Mouse (Mus musculus) neural tube, embryonic 15.5 days (tissue): ENCODE results near the gene Tnnt2. TPM values are rescaled to one million over a fixed set of nuclear protein-coding genes. Genes with fewer than 3 reads are reported as not detected.

Experiments used
- ATAC-seq: fragments of 200-750 bp; cut with Nextera tagmentation; 2 replicates; pipeline ENCODE4 v1.8.0; 2017; ENCODE audit warnings: mild to moderate bottlenecking, moderate TSS enrichment, moderate library complexity; ENCODE audit not compliant: low FRiP score
- H3K27ac ChIP-seq: fragments of 300-500 bp; sonication (generic); replicated peaks from 2 replicates; pipeline ENCODE4 v1.5.1; 2015; ENCODE audit warnings: mild to moderate bottlenecking, inconsistent platforms
- H3K27me3 ChIP-seq: fragments of 300-500 bp; sonication (generic); replicated peaks from 2 replicates; pipeline ENCODE4 v1.6.1; 2015; ENCODE audit warnings: inconsistent platforms
- H3K36me3 ChIP-seq: fragments of 300-500 bp; sonication (generic); 2 replicates; pipeline ENCODE4 v1.6.1; 2015; ENCODE audit warnings: inconsistent platforms
- H3K4me1 ChIP-seq: fragments of 300-500 bp; sonication (generic); 2 replicates; pipeline ENCODE4 v1.6.1; 2015; ENCODE audit warnings: inconsistent platforms
- H3K4me2 ChIP-seq: fragments of 300-500 bp; sonication (generic); 2 replicates; pipeline ENCODE4 v1.6.1; 2015; ENCODE audit warnings: inconsistent platforms, mild to moderate bottlenecking, moderate library complexity
- H3K4me3 ChIP-seq: fragments of 300-500 bp; sonication (generic); replicated peaks from 2 replicates; pipeline ENCODE4 v1.5.1; 2015; ENCODE audit warnings: mild to moderate bottlenecking, inconsistent platforms
- H3K9ac ChIP-seq: fragments of 300-500 bp; sonication (generic); replicated peaks from 2 replicates; pipeline ENCODE4 v1.6.1; 2015; ENCODE audit warnings: mild to moderate bottlenecking, inconsistent platforms
- H3K9me3 ChIP-seq: fragments of 300-500 bp; sonication (generic); replicated peaks from 2 replicates; pipeline ENCODE4 v1.6.1; 2016; ENCODE audit warnings: inconsistent platforms
- WGBS: fragments of 180-500 bp; shearing (Covaris S2); methylation state at CpG from one replicate; pipeline ENCODE4 v1.1.7; 2015; ENCODE audit warnings: mixed read lengths; 5-methylcytosine and 5-hydroxymethylcytosine counted together
- polyA plus RNA-seq: library from polyadenylated mRNA; unstranded; fragments of >200 nt; fragmentation: Nextera tagmentation; extraction: Ambion mirVana; gene quantifications from 2 replicates; pipeline ENCODE4 v1.2.1, GENCODE M21; 2015

The Tnnt2 gene
- polyA plus RNA-seq, 1 experiment from 2014 or later: 12.3 TPM

DNA sequence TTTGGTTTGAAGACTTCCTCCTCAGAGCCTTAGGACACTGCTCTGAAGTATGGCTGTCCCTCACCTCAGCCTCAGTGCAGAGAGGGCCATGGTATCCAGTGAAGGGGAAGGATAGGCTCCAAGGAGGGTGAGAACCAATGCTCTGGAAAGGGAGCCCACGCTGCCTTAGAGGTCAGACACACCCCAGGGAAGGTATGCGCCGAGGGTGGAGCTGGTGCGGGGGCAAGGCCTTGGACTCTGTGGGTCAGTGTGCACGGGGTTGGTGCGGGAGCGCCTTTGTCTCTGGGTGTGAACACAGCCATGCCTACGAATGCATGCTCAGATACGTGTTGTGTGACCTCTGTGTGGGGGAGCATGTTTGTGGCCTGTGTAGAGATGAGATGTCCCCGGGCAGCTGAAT, 16.1 kb upstream of the Tnnt2 start:
- Histone ChIP-seq H3K9me3 (no peaks in the 10 kb centered on the region), H3K4me2 (no peak overlapping the region), H3K4me1 (peaks cover 13% of the 10 kb centered on the region), H3K27ac (no peak overlapping the region), H3K4me3 (no peak overlapping the region), H3K36me3 (no peaks in the 10 kb centered on the region), H3K27me3 (peaks cover 56% of the 10 kb centered on the region), H3K9ac (no peak overlapping the region)
- WGBS: 82% methylated on average over 10 of the region's 10 CpGs
- no peak for ATAC-seq

DNA sequence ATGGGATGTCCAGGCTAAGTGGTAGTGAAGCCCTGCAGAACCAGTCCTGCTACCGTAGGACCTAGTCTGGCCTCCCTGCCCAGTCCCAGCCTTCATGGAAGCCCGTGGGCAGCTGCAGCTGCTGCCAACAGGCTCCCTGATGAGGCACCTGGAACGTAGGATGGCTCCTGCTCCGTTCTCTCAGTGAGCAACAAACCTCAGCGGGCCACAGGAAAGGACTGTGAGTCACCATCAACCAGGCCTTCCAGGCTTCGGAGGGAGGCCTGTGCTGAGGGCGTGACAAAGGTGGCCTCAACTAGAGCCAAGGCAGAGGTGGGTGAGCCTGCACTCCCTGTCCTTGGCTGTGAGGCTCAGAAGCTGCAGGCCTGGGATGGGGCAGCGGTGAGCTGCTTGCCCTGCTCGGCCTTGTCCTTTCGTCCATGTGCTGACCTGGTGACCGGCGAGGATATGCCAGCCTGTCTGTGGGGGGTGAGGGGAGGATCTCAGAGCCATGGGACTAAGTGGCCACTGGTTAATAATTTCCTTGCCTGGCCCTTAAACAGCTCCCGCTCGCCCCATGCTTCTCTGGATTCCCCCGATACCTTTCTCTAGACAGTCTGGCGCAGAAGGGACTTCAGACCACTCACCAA, 15.3 kb upstream of the Tnnt2 start:
- no peak for ATAC-seq
- H3K9me3 ChIP-seq: no peaks in the 10 kb centered on the region
- H3K27ac ChIP-seq: no peak overlapping the region
- no peak overlapping the region for H3K4me3 ChIP-seq
- H3K4me2 ChIP-seq: no peak overlapping the region
- H3K27me3 ChIP-seq: peaks cover 56% of the 10 kb centered on the region
- H3K9ac ChIP-seq: no peak overlapping the region
- WGBS: 69% methylated on average over 16 of the region's 16 CpGs
- peaks cover 13% of the 10 kb centered on the region for H3K4me1 ChIP-seq
- no peaks in the 10 kb centered on the region for H3K36me3 ChIP-seq

DNA sequence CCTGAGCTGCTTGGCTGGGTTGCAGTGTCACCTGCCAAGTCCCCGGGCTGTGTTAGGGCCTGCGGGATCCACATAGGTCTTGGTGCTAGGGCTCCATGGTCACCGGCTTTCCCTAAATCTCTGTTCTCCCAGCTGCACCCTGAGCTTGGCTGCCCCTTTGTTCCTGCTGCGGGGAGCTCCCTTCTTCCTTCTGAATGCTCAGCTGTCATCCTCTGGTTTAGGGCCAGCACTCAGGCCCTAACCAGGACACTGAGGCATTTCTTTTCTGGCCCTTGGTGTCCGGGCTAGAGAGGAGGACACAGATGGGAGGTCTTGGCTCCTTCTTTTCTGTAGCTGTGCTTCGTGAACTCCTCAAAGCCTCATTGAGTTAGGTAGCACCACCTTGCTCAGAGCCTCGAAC, 14.4 kb upstream of the Tnnt2 start:
- peaks cover 47% of the 10 kb centered on the region for H3K27me3 ChIP-seq
- peaks cover 13% of the 10 kb centered on the region for H3K4me1 ChIP-seq
- H3K27ac ChIP-seq: no peak overlapping the region
- whole genome bisulfite sequencing: 70% methylated on average over 7 of the region's 7 CpGs
- no peak for ATAC-seq
- no peak overlapping the region for H3K9ac ChIP-seq
- no peaks in the 10 kb centered on the region for H3K36me3 ChIP-seq
- H3K4me3 ChIP-seq: no peak overlapping the region
- H3K9me3 ChIP-seq: no peaks in the 10 kb centered on the region
- H3K4me2 ChIP-seq: no peak overlapping the region

DNA sequence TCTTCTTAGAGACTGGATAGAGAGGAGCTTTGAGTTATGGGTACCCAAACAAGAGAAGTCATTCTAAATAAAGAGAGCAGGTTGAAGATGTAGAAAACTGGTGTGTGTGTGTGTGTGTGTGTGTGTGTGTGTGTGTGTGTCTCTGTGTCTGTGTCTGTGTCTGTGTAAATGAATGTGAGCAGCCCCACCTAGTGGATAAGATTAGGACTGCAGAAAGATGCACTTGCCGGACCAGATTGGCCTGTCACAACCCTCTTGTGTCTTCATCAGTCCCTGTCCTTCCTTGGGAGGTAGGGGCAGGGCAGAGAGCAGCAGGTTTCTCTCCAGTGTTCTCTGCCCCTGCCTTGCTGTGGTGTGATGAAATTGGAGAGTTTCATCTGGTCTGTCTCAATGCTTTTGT, 7.2 kb upstream of the Tnnt2 start:
- H3K9ac ChIP-seq: no peak overlapping the region
- ATAC-seq: no peak
- H3K4me1 ChIP-seq: no peaks in the 10 kb centered on the region
- H3K9me3 ChIP-seq: no peaks in the 10 kb centered on the region
- WGBS: 19% methylated on average over 1 of the region's 1 CpGs
- H3K27me3 ChIP-seq: no peaks in the 10 kb centered on the region
- H3K27ac ChIP-seq: no peak overlapping the region
- H3K4me3 ChIP-seq: no peak overlapping the region
- no peak overlapping the region for H3K4me2 ChIP-seq
- no peaks in the 10 kb centered on the region for H3K36me3 ChIP-seq

DNA sequence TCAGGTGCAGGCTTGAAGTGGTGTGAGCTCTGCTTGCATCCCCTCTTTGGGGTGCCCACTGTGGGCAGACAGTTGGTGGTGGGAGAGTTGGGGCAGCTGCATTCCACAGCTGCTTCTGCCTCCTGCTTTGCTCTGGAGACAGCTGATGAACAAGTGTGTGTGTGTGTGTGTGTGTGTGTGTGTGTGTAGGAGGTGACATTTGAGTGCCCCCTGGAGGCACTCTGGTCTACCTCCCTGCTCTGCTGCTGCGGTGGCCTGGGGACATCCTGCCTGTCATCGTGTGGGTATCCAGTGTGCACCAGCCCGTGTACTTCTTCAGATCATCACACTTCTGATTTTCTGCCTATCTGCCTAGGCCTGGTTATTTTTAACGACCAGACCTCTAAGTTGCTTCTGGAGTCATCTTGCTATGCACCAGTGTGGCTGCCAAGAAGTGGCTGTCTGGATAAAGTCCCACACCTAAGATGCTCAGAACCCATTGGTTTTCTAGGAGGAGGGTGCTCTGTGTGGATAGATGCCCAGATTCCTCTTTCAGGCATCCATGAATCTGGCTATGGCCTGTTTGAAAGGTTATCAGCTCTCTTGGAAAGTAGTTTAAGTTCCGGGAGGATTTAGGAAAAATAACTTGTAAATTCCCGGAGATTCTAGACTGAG, 1.8 kb upstream of the Tnnt2 start:
- Histone ChIP-seq H3K4me1 (peaks cover 2% of the 10 kb centered on the region; the same call in 1 of the 2 replicates), H3K27me3 (no peaks in the 10 kb centered on the region), H3K27ac (no peak overlapping the region), H3K4me2 (no peak overlapping the region), H3K9ac (no peak overlapping the region), H3K36me3 (no peaks in the 10 kb centered on the region), H3K4me3 (no peak overlapping the region), H3K9me3 (no peaks in the 10 kb centered on the region)
- WGBS: 76% methylated on average over 6 of the region's 6 CpGs
- ATAC-seq: no peak

DNA sequence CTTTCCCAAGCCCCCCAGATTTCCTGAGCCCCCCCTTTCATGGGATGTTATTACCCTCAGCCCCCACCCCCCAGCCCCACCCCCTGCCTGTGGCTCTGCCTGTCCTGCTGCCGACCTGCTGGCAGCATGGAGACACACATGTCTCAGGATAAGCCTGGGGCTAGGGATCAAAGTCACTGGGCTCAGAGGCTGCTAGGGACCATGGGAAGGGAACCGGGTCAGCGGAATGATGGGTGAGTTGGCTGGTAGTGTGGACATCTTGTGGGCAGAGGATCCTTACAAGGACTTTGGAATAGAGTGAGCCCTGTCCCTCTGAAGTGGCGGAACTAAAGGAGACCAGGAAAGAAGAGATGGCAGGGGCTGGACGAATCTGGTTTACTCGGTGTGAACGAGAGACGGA, 1.2 kb upstream of the Tnnt2 start:
- H3K27ac ChIP-seq: no peak overlapping the region
- H3K4me2 ChIP-seq: no peak overlapping the region
- no peak for ATAC-seq
- H3K27me3 ChIP-seq: no peaks in the 10 kb centered on the region
- H3K9me3 ChIP-seq: no peaks in the 10 kb centered on the region
- 84% methylated on average over 8 of the region's 8 CpGs for WGBS
- H3K4me1 ChIP-seq: peaks cover 2% of the 10 kb centered on the region; the same call in 1 of the 2 replicates
- H3K4me3 ChIP-seq: no peak overlapping the region
- H3K9ac ChIP-seq: no peak overlapping the region
- H3K36me3 ChIP-seq: no peaks in the 10 kb centered on the region

DNA sequence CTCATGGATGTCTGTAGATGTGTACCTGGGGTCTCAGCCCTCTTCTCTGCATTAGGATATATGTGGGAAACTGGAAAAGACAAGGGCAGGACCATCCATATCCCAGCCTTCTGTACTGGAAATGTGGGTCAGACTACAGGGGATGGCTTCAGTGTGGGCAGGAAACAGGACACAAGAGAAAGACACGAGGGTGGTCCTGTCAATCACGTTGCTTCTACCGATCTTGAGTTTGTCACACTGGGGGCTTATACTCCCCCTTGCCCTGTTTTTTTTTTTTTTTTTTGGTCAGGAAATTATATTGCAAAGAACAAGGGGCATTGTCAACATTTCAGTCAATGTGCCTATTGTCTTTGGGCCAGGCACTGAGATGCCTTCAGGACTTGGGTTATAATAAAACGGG, 2.5 kb downstream of the Tnnt2 start:
- Histone ChIP-seq H3K4me2 (no peak overlapping the region), H3K9ac (no peak overlapping the region), H3K36me3 (no peaks in the 10 kb centered on the region), H3K27me3 (no peaks in the 10 kb centered on the region), H3K9me3 (no peaks in the 10 kb centered on the region), H3K4me3 (no peak overlapping the region), H3K4me1 (peaks cover 14% of the 10 kb centered on the region), H3K27ac (no peak overlapping the region)
- no peak for ATAC-seq
- WGBS: 74% methylated on average over 4 of the region's 4 CpGs

DNA sequence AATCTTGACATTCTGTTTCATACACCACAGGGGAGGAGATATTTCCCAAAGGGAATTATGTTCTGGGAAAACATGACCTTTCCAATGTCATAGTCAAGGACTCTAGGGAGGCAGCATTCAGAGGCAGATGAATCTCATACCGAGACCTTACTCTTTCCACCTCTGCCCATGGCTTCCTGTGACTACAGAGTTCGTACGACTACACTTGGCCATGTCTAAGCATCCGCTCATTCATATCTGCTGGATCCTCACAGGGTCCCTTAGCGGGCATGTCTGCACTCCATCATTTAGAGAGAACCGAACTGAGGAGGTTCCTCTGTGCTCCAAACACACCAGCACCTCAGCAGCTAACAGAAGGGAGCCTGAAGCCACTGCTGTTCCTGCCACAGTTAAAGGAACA, 2.9 kb downstream of the Tnnt2 start:
- Histone ChIP-seq H3K4me3 (no peak overlapping the region), H3K4me2 (no peak overlapping the region), H3K9me3 (no peaks in the 10 kb centered on the region), H3K36me3 (no peaks in the 10 kb centered on the region), H3K9ac (no peak overlapping the region), H3K4me1 (peaks cover 14% of the 10 kb centered on the region), H3K27ac (no peak overlapping the region), H3K27me3 (no peaks in the 10 kb centered on the region)
- ATAC-seq: no peak
- 90% methylated on average over 6 of the region's 6 CpGs for WGBS

DNA sequence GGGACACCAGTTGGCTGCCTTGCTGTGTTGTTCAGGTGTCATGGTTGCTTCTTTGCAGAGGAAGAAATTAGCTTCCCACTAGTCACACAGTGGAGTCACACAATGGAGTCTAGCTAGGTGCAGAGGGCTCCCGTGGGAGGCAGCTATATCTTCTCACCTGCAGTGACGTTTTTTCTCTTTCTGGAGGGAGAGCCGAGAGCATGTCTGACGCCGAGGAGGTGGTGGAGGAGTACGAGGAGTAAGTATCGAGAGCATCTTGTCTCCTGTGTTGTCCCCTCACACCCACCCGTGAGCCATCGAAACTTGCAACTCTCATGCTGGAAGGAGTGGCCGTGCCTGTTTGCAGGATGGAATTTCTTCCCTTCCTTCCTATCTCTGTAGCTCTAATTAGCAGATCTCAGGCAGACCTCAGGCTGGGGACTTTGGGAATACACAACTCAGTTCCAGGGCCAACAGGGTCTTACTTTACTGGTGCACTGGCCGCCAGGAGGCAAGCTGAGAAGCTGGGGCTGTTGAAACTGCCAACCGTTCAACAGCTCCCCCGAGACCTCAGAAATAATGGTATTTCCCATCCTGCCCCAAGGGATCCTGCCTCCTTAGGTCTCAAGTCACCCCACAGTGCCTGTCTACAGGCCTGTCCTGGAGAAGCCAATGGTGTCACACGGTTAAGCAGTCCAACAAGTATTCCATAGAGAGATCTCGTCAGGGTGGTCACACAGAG, 4.7 kb downstream of the Tnnt2 start:
- Histone ChIP-seq H3K4me1 (peaks cover 13% of the 10 kb centered on the region), H3K27me3 (no peaks in the 10 kb centered on the region), H3K9me3 (no peaks in the 10 kb centered on the region), H3K27ac (no peak overlapping the region), H3K9ac (no peak overlapping the region), H3K36me3 (no peaks in the 10 kb centered on the region), H3K4me2 (no peak overlapping the region), H3K4me3 (no peak overlapping the region)
- WGBS: 68% methylated on average over 15 of the region's 15 CpGs
- ATAC-seq: no peak

DNA sequence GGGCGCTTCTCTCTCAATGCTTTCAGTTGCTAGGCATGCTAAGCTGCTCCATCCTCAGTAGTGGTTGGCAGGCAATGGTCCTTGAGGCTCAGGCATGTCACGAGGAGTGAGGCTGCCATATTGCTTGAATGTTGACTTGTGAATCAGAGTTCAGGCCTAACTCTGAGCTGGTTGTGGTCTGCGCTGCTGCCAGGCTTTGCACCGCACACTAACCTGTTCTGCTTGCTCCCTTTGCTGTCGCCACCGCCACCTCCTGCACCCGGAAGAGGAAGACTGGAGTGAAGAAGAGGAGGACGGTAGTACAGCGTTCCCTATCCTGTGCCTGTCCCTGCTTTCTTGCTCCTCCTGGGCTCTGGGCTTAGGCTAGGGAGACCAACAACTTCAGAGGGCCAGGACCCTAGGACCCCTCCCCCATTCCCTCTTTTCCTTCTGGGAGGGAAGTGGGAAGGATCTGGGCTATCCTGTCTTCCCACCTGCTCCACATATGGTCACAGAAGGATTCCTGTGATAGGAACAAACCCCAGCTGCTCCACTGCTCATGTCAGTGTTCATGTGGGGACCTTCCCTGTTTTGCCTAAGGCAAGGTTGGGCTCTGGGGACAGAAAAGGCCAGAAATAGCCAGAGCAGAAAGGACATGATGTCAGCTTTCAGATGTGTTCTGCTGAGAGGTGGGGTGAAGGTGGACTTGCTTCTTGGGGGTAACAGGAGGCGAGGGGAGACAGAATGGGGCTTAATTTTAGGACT, 7.5 kb downstream of the Tnnt2 start:
- H3K4me3 ChIP-seq: no peak overlapping the region
- H3K9me3 ChIP-seq: no peaks in the 10 kb centered on the region
- ATAC-seq: no peak
- peaks cover 12% of the 10 kb centered on the region for H3K4me1 ChIP-seq
- H3K27me3 ChIP-seq: no peaks in the 10 kb centered on the region
- no peak overlapping the region for H3K4me2 ChIP-seq
- H3K36me3 ChIP-seq: no peaks in the 10 kb centered on the region
- H3K9ac ChIP-seq: no peak overlapping the region
- 91% methylated on average over 10 of the region's 10 CpGs for WGBS
- no peak overlapping the region for H3K27ac ChIP-seq

DNA sequence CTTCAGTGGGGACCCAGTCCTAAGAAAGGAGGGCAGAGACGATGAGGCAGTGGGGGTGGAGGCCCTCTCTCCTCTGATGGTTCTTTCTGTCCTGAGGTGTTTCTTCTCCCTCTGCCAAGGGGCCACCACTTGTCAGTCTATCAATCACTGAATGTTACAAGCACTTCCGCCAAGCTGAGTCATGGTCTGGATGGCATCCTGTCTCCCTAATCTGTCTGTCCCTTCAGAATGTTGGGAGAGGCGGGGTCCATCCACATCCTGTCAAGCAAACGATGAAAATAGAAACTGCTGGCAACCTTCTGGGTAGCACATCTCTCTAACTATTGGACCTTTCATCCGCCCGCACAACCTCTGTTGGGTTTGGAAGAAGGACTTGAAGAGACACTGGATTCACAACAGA, 8.3 kb downstream of the Tnnt2 start:
- Histone ChIP-seq H3K27me3 (no peaks in the 10 kb centered on the region), H3K9ac (no peak overlapping the region), H3K4me2 (no peak overlapping the region), H3K4me3 (no peak overlapping the region), H3K4me1 (peaks cover 12% of the 10 kb centered on the region), H3K36me3 (no peaks in the 10 kb centered on the region), H3K9me3 (no peaks in the 10 kb centered on the region), H3K27ac (no peak overlapping the region)
- whole genome bisulfite sequencing: 85% methylated on average over 6 of the region's 6 CpGs
- no peak for ATAC-seq
